Mouse (Mus musculus) liver, adult (tissue): ENCODE measurements around the gene Sohlh1.
"Not testable (repeated sequence)": the region's sequence is repeated elsewhere in the genome, so short reads cannot be mapped to it uniquely, and the experiment has no call there.

Source experiments
- GATA4 ChIP-seq: IDR thresholded peaks from 2 replicates; pipeline ENCODE4 v1.6.1; 2014; ENCODE audit warnings: mild to moderate bottlenecking, low read length; ENCODE audit not compliant: insufficient replicate concordance

The Sohlh1 gene

DNA sequence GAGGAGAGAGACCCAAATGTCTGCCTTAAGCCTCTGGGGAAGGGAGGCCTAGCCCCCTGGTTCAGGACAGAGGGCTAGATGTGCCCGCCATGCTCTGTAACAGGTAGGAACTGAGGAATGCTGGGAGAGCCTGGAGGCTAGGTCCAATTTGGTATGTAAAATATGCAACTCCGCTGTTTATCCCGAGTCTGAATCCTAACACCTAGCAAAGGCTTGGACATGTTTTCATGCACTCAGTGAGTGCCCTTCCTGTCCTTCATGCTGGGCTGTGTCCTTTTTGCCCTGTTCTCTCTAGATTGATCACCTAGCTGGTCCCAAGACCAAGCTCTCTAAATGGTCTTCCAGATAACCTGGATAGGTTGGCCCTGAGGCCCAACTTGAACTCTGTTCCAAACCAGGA, 12.8 kb upstream of the Sohlh1 start:
- TF ChIP-seq GATA4: no peak

DNA sequence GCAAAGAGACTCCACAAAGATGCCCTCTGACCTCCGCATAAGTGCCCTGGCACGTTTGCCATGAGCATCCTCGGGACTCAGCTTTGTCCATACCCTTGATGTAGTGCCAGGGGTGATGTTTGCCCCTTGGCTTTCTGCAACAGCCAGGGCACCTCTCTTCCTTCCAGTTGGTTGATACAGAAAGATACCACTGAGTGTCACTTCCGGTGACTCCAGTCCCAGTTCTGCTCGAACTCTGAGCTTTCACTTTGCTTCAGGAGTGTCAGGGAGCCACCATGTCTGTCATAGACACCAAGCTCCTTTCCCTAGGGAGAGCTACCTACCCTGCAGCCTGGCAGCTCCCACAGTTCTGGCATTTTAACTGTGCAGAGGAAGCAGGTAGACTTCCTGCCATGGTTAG, 7.0 kb upstream of the Sohlh1 start:
- no peak for TF ChIP-seq GATA4

DNA sequence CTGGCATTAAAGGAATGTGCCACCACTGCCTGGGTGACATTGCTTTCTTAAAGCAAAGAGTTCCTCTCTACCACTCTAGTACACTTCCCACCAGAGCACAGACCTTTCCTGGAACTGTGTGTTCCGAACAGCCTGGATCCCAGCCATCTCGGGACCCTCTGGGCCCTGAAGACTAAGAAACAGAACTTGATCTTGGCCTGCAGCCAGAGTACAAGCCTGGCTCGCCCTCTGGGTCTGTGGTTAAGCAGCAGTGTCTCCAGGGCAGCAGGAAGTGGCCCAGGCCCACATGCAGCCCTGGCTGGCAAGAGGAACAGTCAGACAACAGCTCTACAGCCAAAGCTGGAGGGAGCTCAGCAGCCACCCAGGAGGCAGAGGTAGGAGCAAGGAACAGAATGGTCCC, 5.6 kb upstream of the Sohlh1 start:
- no peak for TF ChIP-seq GATA4

DNA sequence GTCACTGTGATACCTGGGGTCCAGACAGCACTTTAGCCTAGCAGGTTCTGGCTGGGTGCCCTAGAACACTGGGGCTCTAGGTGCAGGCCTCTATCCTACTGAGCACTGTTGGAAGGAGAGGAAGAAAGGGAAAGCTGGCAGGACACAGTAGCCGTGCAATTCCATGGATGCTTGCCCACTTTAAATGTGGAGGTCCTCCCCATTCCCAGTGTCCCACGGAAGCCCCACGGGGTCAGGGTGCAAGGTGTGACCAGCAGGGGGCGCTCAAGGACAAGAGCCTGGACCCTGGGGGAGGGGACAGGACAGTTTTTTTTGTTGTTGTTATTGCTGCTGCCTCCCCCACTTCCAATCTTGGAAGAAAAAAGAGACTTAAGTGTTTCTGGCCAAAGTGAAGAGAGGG, 3.3 kb upstream of the Sohlh1 start:
- no peak for TF ChIP-seq GATA4

DNA sequence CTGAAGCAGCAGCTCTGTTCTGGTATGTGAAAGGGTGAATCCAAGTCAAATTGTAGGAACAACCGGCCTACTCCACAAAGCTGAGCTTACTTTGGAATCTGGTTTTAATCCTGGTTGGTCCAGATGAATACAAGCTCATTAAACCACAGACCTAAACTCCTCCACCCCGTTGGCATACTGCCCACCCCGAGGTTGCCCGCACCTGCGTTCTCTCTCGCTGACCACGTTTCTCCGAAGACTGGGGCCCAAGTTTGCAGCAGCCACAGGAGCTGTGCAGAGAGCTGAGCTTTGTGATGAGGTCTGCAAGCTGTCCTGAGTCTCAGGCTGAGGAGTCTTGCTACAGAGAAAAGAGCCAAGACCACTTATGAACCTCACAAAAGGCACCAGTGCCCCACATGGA, 532 bp downstream of the Sohlh1 start:
- no peak for TF ChIP-seq GATA4

DNA sequence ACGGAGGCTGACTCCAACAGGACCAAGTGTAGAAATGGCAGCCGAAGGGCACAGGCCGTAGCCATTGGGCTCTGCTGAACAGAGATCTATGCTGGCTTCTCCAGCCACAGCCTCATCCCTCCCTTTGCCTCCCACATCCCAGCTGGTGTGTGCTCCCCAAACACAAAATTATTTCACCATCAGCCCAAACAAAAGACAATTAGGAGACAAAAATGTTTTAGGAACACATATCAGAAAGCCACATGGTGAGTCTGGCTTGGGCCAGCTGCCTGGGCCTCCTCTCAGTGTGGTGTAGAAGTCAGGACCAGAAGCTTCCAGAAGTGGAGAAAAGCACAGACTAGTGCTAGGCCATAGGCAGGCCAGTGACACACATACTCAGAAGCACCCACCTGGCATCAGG, 3.0 kb downstream of the Sohlh1 start:
- no peak for TF ChIP-seq GATA4

DNA sequence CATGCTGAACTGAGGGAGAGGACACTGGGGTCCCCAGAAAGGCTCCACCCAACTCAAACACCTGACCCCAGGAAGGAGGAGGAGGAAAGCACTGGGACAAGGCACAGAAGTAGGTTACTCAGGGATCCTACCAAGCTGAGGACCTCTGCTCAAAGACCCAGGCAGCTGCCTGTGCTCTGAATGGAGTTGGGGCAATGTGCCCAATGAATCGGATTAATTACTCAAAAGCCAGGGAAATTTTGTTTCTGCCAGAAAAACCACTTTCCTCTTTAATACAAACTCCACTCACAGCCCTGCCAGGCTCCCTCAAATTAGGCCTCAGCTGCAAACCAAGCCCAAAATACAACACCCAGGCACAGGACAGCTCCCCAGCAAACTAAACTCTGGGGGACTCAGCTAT, 4.3 kb downstream of the Sohlh1 start:
- no peak for TF ChIP-seq GATA4

DNA sequence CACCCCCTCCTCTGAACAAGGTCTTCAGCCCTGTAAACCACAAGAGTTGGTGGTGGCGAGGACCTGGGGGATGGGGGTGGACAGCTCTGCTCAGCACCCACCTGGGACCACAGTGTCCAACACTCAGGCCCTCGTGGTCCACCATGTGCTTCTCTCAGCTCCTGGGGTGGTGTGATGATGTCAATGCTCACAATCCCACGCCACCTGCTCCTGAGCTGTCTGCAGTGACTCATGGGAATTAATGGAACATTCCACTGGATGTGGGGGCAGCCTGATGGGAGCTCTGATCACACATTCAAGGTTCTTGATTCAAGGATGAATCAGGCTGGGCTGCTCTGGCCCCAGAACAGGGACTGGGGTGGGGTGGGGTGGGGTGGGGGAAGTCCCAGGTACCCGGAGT, 4.9 kb downstream of the Sohlh1 start:
- TF ChIP-seq GATA4: no peak

DNA sequence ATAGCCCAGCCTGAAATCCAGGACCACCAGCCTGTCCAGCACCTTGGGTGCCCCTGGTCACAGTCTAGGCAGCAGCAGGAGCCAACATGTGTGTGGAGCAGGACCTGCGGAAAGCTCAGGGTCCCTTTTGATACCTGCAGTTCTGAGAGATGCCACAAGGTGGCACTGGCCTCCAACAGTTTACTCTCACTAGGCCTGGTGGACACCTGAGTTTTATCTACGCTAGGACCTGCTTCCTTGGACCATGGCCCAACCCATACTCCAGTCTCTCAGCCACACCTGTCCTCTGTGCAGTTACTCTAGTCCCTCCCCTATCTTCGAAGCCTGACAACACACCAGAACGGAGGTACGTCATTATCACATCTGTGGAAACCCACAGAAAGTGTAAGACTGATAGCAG, 10.8 kb downstream of the Sohlh1 start:
- TF ChIP-seq GATA4: no peak

DNA sequence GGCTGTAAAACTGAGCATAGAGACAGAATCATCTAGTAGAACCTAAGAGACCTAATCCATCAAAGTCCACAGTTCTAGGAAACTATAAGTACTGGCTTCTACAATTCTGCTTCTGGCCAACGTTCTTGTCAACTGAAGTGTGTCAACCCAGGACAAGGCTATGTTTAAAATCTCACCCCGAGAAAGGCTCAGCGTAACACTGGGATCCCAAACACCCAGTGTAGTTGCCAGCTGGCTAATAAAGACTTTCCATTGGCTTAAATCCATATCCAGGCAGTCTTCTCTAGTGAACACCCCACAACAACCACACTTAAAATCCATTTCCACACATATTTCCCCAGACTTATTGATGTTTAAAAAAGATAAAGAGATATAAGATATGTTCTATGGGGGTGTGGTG, 16.3 kb downstream of the Sohlh1 start:
- TF ChIP-seq GATA4: no peak

DNA sequence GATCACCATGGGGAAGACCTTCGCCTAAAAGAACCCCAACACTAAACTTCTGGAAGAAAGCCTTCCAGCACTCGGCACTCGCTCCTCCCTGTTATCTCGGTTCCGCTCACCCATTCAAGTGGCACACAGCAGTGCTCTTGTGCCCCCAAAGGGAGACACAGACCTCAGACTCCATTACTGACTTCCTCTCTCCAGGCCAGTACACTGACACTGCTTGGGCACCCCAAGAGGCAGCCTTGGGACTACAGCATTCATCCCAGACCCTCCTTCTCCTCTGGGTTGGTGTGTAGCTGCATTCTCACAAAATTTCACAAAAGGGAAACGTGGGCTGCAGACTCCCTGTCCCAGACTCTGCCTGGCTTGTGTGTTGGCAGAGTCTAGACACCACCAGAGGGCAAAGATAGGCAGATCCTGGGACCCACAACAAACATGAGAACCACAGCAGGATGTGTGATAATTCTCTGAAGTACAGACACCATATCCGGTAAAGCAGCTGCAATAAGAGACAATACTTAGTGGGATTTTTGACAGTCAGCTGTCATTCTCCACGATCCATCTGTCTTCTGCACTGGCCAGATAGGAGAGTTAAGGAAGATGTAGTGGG, 18.6 kb downstream of the Sohlh1 start:
- no peak for TF ChIP-seq GATA4

DNA sequence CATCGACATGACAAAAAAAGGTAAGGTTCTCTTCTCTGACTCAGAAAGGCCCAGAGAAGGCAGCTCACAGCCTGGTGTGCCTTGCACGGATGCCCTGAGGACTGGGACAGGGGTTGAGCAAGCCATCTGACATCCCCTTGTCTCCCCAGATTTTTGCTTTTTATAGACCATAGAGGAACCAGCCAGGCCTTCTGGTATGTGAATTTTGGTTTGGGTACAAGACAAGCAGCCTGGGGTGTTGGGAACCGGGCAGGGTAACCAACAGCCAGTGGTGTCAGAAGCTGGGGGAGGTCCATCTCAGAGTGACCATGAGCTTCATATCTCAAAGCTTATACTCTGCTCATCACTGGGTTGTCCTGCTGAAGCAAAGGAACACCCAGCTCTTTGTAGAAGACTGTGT, 22.3 kb downstream of the Sohlh1 start:
- no peak for TF ChIP-seq GATA4

DNA sequence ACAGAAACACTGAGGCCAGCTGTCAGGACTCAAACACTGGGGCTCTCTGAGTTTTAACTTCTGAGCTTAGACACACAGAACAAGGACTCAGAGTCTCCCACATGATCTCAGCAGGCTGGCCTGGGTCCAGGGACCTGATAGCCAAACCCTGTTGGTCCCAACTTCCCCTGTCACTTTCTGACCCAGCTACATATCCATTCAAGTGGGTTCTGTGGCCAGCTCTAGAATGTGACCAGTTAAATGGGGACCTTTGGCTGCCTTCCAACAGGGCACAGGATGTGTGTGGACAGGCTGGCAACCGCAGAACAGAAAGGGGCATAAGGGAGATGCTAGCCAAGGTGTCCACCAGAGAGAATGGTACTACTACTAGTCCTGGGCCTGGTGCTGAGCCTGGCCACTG, 24.2 kb downstream of the Sohlh1 start, which contains the start of gene Lcn9:
Lcn9 (plus strand) TSS at position 348 of the 400 bp plus-strand sequence.
- no peak for TF ChIP-seq GATA4

DNA sequence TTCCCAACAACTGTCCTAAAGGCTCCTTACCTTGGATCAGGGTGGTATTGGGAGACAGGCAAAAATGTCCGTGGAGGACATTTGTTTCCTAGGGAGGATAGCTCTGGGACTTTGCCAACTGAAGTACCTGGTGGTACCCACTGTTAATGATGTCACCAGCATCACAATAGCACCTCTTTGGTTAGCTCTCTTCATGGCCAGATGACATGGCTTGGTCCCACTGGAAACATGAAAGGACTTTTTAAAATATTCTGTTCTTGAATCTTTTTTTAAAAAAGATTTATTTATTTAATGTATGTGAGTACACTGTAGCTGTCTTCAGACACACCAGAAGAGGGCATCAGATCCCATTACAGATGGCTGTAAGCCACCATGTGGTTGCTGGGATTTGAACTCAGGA, 31.3 kb downstream of the Sohlh1 start, which contains the start of gene Glt6d1:
Glt6d1 (minus strand) TSS at position 101 of the 400 bp plus-strand sequence.
- TF ChIP-seq GATA4: not testable (repeated sequence)

DNA sequence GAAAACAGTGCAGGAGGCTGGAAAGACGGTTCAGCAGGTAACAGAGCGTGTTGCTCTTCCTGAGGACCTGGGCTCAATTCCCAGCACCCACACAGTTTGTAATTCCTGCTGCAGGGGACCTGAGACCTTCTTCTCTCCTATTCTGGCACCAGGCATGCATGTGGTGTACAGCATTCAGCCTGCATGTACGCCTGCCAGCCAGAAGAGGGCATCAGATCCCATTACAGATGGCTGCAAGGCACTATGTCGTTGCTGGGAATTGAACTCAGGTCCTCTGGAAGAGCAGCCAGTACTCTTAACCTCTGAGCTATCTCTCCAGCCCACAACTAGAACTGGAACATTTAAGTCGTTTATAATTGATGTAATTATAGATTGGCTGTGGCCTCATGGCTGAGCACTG, 33.7 kb downstream of the Sohlh1 start:
- TF ChIP-seq GATA4: no peak

DNA sequence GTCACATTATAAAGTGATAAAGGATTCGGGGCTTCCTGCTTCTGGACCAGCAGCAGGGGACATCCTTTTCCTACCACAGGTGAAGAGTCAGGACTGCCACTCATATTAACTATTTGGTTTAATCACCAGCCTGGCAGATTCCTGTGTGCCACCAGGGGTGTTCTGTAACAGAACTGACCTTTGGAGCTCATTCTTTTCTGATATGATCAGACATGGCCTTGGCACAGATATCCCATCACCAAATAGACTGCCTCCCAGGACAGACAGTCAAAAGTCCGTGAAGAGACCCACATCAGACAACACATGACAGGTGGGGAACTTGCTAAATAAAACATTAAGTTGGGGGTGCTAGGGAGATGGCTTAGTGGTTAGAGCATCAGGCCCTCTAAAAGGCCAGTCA, 35.3 kb downstream of the Sohlh1 start:
- no peak for TF ChIP-seq GATA4

DNA sequence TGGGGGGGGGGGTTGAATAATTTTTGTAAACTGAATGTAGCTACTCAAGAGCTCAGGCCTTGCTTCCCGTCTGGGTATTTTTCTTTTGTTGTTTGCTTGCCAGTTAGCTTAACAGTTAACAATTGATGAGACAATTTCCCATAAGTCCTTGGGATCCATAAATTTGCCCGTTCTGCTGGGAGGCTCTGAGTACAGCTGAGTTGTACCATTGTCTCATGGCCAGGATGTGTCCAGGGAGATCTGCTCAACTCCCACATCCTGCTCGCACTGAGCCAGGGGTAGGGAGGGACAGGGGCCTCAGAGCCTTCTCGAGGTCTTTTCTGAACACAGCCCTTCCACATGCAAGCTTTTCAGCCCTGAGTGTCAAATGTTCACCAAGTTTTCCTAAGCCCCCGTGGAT, 49.0 kb downstream of the Sohlh1 start:
- no peak for TF ChIP-seq GATA4
